In genomic region chr14:53806231-53806630, GRCm38 (mm10) we compare ENCODE assay signal across 10 mouse cellular contexts.
DNase-seq lines count a peak whose midpoint lies in the region; ATAC-seq and TF ChIP-seq lines count a peak whose summit lies in the region.
"Had no signal": no experiment of that assay in that cellular context is flagged by ENCODE, and none has a peak within 500 bp of the region (broad histone marks: within the 10 kb centered on the region; RNA-seq: fewer than 3 reads in every experiment).

No protein-coding gene starts in this region.

- ATAC-seq in midbrain, embryonic 14.5 days (ENCODE audit: low FRiP score, low TSS enrichment), result peak; percentile 34; the same call in 1 of the 2 replicates

- H3K4me3 ChIP-seq in midbrain, embryonic 14.5 days (replicated peaks; ENCODE audit: low read depth, low read length), result no peak overlapping the region
- no peak overlapping the region for H3K4me3 ChIP-seq in testis, adult 2 months (ENCODE audit: control insufficient read depth, low read depth, low read length)
- H3K4me3 ChIP-seq: limb, embryonic 13.5 days had no signal

- H3K9me3 ChIP-seq in midbrain, embryonic 14.5 days (ENCODE audit: control insufficient read depth, low read length), result no peaks in the 10 kb centered on the region
- H3K9me3 ChIP-seq: G1E; limb, embryonic 13.5 days had no signal

- 9% methylated on average over 3 of the region's 3 CpGs for WGBS in midbrain, embryonic 14.5 days

- H3K27ac ChIP-seq in midbrain, embryonic 14.5 days (replicated peaks; ENCODE audit: low read depth, low read length), result no peak overlapping the region
- H3K27ac ChIP-seq in testis, adult 2 months (ENCODE audit: control insufficient read depth, insufficient read depth, low read depth, low read length), result no peak overlapping the region
- H3K27ac ChIP-seq: limb, embryonic 13.5 days had no signal

- H3K36me3 ChIP-seq in midbrain, embryonic 14.5 days (ENCODE audit: control insufficient read depth, insufficient read depth, low read length), result no peaks in the 10 kb centered on the region
- H3K36me3 ChIP-seq in testis, adult 2 months (ENCODE audit: control insufficient read depth, insufficient read depth, low read length), result no peaks in the 10 kb centered on the region
- H3K36me3 ChIP-seq: G1E; limb, embryonic 13.5 days had no signal

- no peak overlapping the region for H3K9ac ChIP-seq in midbrain, embryonic 14.5 days (replicated peaks; ENCODE audit: low read length)
- H3K9ac ChIP-seq: limb, embryonic 13.5 days had no signal

- H3K4me1 ChIP-seq in midbrain, embryonic 14.5 days (ENCODE audit: control insufficient read depth, insufficient read depth, low read length), result no peaks in the 10 kb centered on the region
- H3K4me1 ChIP-seq in testis, adult 2 months (ENCODE audit: control insufficient read depth, insufficient read depth, low read length), result no peaks in the 10 kb centered on the region
- H3K4me1 ChIP-seq: limb, embryonic 13.5 days had no signal

- peak; percentile 4; the same call in 1 of the 2 replicates for TF ChIP-seq CTCF in testis, adult 2 months (IDR thresholded peaks at IDR 0.05; ENCODE audit: control insufficient read depth, insufficient read depth, insufficient replicate concordance, low read depth, low read length)

- H3K4me2 ChIP-seq in midbrain, embryonic 14.5 days (ENCODE audit: low read length), result no peak overlapping the region
- H3K4me2 ChIP-seq: limb, embryonic 13.5 days had no signal

- H3K27me3 ChIP-seq in midbrain, embryonic 14.5 days (ENCODE audit: control insufficient read depth, insufficient read depth, low read length), result no peaks in the 10 kb centered on the region
- no peaks in the 10 kb centered on the region for H3K27me3 ChIP-seq in testis, adult 2 months (ENCODE audit: control insufficient read depth, insufficient read depth, low read length)
- H3K27me3 ChIP-seq: limb, embryonic 13.5 days had no signal

- peak; percentile 44 for DNase-seq in gastrocnemius, adult 18-20 months (ENCODE audit: low spot score)
- DNase-seq in gastrocnemius, postnatal 25 days, result no peak
- peak; percentile 20 for DNase-seq in Muller cell, postnatal 12 days (ENCODE audit: inconsistent ontology term)
- DNase-seq in cerebellum, adult 9-11 months, result peak; percentile 3
- peak; percentile 24 to 62 for DNase-seq in gastrocnemius, postnatal 4 days (ENCODE audit: low spot score in 2 of 2)
- DNase-seq in left cerebral cortex, adult 9 months (ENCODE audit: low spot score in 2 of 2), result peak; percentile 4 to 73
- DNase-seq in midbrain, embryonic 14.5 days, result peak; percentile 94

- TF ChIP-seq POLR2A in testis, adult 2 months (IDR thresholded peaks at IDR 0.05; ENCODE audit: control insufficient read depth, low read depth, low read length), result no peak
